Mouse (Mus musculus) liver, postnatal 0 days (tissue): ENCODE measurements at regions not wholly inside any gene's neighbourhood (a gene's known extent, or its start where the extent isn't known, plus 50 kb on each side); places are given as distances from the start of the nearest gene placed in this dataset.
A peak's percentile ranks its signal among the peaks of the same experiment; 100 is the strongest.

Source experiments
- ATAC-seq: fragments of 200-750 bp; cut with Nextera tagmentation; 2 replicates; pipeline ENCODE4 v1.8.0; 2017; ENCODE audit warnings: mild to moderate bottlenecking, moderate library complexity
- DNase-seq: peaks from one replicate; pipeline ENCODE4 v3.0.0-alpha.2; 2016
- H3K27ac ChIP-seq: fragments of 300-500 bp; sonication (generic); 2 replicates; pipeline ENCODE4 v1.5.1; 2014; ENCODE audit warnings: antibody characterized with exemption, moderate library complexity, mild to moderate bottlenecking, low read depth
- H3K27me3 ChIP-seq: fragments of 300-500 bp; sonication (generic); 2 replicates; pipeline ENCODE4 v1.6.1; 2014; ENCODE audit warnings: low read length, control low read depth, mixed read lengths; ENCODE audit not compliant: insufficient read depth
- H3K36me3 ChIP-seq: fragments of 300-500 bp; sonication (generic); replicated peaks from 2 replicates; pipeline ENCODE4 v1.6.1; 2014; ENCODE audit warnings: mild to moderate bottlenecking, control low read depth, low read length, moderate library complexity, mixed read lengths; ENCODE audit not compliant: insufficient read depth
- H3K4me1 ChIP-seq: fragments of 300-500 bp; sonication (generic); 2 replicates; pipeline ENCODE4 v1.6.1; 2014; ENCODE audit warnings: antibody characterized with exemption, mild to moderate bottlenecking, control low read depth; ENCODE audit not compliant: insufficient read depth
- H3K4me2 ChIP-seq: fragments of 300-500 bp; sonication (generic); 2 replicates; pipeline ENCODE4 v1.6.1; 2014; ENCODE audit warnings: low read depth, mild to moderate bottlenecking, low read length, moderate library complexity, mixed read lengths
- H3K4me3 ChIP-seq: fragments of 300-500 bp; sonication (generic); 2 replicates; pipeline ENCODE4 v1.5.1; 2014; ENCODE audit warnings: low read depth, low read length
- H3K9ac ChIP-seq: fragments of 300-500 bp; sonication (generic); replicated peaks from 2 replicates; pipeline ENCODE4 v1.6.1; 2014; ENCODE audit warnings: mild to moderate bottlenecking, moderate library complexity
- H3K9me3 ChIP-seq: fragments of 300-500 bp; sonication (generic); 2 replicates; pipeline ENCODE4 v1.6.1; 2016; ENCODE audit warnings: mild to moderate bottlenecking, control low read depth, low read length, mixed read lengths
- CTCF ChIP-seq: sonication (generic); IDR thresholded peaks from 2 replicates; pipeline ENCODE4 v1.5.1; 2016; ENCODE audit warnings: antibody characterized with exemption, low read depth
- EP300 ChIP-seq: IDR thresholded peaks from 2 replicates; pipeline ENCODE4 v1.6.1; 2016; ENCODE audit warnings: antibody characterized with exemption, low read depth, mild to moderate bottlenecking
- WGBS: fragments of 180-500 bp; shearing (Covaris S2); extraction: QIAGEN DNeasy Blood & Tissue Kit; methylation state at CpG from one replicate; pipeline ENCODE4 v1.1.7; 2014; ENCODE audit not compliant: insufficient replicate concordance; 5-methylcytosine and 5-hydroxymethylcytosine counted together

DNA sequence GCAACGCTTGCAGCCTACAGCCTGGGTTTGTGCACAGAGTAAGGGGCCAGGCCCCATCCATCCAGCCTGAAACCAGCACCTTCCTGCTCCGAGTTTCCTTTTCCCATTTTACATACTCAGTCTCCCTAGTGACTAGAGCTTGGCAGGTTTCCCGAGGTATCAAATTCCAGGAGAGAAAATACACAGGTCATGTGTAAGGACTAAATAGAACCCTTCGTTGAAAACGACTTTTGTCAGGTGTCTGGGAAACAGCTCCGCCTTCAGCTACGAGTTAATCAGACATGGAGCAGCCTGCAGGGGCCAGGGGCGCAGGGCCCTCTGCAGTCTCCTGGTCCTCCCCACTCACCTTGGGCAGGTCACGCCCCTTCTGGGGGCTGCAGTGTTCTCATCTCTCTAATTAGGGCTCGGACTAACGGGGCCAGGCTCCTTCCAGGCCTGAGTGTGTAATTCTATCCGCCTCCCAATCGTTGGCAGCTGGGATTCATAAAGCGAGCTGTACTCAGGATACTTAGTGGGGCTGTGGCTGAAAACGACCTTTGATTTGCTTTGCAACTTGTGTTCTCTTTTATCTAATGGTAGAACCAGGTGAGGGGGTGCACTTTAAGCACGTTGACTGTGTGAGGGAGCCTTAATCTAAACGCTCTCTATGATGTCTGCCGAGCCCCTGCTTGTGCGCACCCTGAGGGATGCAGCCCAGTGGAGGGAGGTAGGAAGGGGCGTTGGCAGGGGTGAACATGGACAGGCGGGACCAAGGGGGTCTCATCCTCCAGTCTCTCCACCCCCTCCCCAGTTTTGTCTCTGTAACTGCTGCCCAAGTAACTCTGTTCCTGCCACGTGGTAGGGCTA lies 147.6 kb upstream of the Mki67 start:
- TF ChIP-seq CTCF = no peak
- no peak for TF ChIP-seq EP300
- DNase-seq (no peak), ATAC-seq (no peak)
- H3K9me3 ChIP-seq = no peaks in the 10 kb centered on the region
- H3K36me3 ChIP-seq = no peaks in the 10 kb centered on the region
- no peak overlapping the region for H3K4me2 ChIP-seq
- H3K4me1 ChIP-seq = no peaks in the 10 kb centered on the region
- no peaks in the 10 kb centered on the region for H3K27me3 ChIP-seq
- no peak overlapping the region for H3K27ac ChIP-seq
- 61% methylated on average over 22 of the region's 22 CpGs for WGBS
- no peak overlapping the region for H3K9ac ChIP-seq
- no peak overlapping the region for H3K4me3 ChIP-seq

DNA sequence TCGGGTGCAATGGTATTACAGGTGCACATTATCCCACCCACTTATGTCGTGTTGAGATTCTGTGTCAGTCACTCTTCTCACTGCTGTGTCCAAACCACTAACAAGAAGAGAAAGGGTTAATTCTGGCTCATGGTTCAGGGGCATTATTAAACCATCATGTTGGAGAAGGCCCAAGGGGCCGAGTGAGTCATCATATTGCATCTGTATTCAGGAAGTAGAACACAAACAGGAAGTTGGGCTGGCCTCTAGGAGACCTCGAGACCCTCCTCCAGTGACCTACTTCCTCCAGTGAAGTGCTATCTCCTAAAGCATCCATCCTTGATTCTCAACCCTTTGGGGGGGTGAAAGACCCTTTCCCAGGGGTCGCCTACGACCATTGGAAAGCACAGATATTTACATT lies 154.8 kb upstream of the Mki67 start:
- H3K4me3 ChIP-seq = no peak overlapping the region
- no peak overlapping the region for H3K9ac ChIP-seq
- TF ChIP-seq EP300 = peak; percentile 37; the same call in 1 of the 2 replicates
- no peak for TF ChIP-seq CTCF
- ATAC-seq (no peak), DNase-seq (no peak)
- H3K27ac ChIP-seq = no peak overlapping the region
- no peaks in the 10 kb centered on the region for H3K27me3 ChIP-seq
- 46% methylated on average over 6 of the region's 6 CpGs for WGBS
- H3K4me2 ChIP-seq = no peak overlapping the region
- H3K36me3 ChIP-seq = no peaks in the 10 kb centered on the region
- no peaks in the 10 kb centered on the region for H3K4me1 ChIP-seq
- H3K9me3 ChIP-seq = no peaks in the 10 kb centered on the region

DNA sequence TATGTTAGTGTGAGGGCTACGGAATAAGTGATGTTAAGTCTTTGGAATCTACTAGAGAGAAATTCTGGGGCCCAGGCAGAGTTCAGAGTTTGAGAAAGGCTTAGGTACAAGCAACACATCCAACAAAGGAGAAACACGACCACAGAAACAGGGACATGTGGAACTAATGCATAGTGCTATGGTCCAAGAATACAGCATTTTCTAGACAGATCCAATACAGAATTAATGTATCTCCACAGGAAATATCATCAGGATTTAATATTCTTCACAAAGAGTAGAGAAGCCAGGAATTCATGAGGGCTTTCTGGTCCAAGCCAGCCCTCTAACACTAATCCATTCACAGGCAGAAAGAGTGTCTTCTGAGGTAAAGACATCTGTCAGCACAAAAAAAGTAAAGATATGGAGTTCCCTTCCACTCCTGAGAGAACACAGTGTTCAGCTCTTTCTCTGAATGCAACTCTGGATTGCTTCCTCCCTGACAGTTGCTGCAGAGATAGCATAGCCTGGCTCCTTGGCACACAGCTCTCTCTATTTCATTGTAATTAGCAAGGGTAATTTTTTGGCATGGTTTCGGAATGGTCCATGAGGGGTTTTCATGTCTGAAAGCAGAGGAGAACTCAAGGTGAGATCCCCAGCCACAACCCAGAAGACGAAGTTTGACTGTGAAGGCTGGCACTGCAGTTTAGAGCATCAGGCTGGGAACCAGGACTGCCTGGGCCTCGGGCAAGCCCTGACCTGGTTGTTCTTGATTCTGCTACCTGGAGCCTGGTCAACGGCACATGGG lies 161.1 kb upstream of the Mki67 start:
- H3K4me2 ChIP-seq = no peak overlapping the region
- no peaks in the 10 kb centered on the region for H3K36me3 ChIP-seq
- no peak overlapping the region for H3K4me3 ChIP-seq
- no peaks in the 10 kb centered on the region for H3K27me3 ChIP-seq
- TF ChIP-seq CTCF = no peak
- TF ChIP-seq EP300 = peak; percentile 71; the same call in 1 of the 2 replicates
- 68% methylated on average over 6 of the region's 6 CpGs for WGBS
- no peak overlapping the region for H3K27ac ChIP-seq
- ATAC-seq (0 out of 2 replicates have a peak, but pooled peaks have one; percentile 27), DNase-seq (no peak)
- no peak overlapping the region for H3K9ac ChIP-seq
- H3K9me3 ChIP-seq = no peaks in the 10 kb centered on the region
- no peaks in the 10 kb centered on the region for H3K4me1 ChIP-seq

DNA sequence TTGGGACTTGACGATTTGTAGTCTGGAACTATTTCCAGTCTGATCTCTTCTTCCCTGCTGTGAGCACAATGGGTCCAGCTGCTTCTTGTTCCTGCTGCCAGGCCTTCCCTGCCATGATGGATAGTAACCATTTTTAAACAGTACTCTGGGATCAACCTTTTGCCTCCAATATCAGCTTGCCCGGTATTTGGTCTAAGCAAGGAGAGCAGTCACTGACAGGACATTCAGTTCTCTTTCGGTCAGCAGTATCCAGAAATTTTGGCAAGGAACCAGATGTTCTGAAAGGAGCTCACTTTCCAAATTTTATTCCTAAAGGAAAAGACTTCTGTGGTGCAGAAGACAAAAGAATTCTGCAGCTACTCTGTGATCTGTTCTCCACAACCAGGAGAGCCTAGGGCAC lies 162.6 kb upstream of the Mki67 start:
- Histone ChIP-seq H3K27me3 (no peaks in the 10 kb centered on the region), H3K36me3 (no peaks in the 10 kb centered on the region), H3K9ac (no peak overlapping the region), H3K9me3 (no peaks in the 10 kb centered on the region), H3K4me2 (no peak overlapping the region), H3K4me1 (no peaks in the 10 kb centered on the region), H3K27ac (no peak overlapping the region), H3K4me3 (no peak overlapping the region)
- 70% methylated on average over 3 of the region's 3 CpGs for WGBS
- no peak for DNase-seq
- no peak for TF ChIP-seq CTCF
- no peak for TF ChIP-seq EP300
- no peak for ATAC-seq

DNA sequence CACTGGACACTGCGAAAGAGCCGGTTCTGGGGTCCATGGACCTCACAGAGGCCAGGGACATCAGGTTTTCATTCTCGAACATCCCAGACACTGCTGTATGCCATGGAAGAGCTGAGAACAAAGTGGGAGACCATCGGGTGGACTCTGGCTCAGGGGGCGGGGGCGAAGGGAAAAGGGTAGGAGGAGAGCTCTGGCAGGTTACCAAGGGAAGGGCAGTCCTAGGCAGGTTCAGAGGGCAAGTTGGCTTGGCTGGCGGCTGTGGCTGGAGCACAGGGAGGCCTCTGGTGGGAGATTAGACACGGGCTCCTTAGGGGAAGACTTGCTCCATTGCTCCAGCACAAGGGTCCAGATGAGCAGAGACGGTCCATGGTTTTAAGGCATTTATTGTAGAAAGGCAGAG lies 164.3 kb upstream of the Mki67 start:
- TF ChIP-seq EP300 = no peak
- no peak for TF ChIP-seq CTCF
- 79% methylated on average over 9 of the region's 9 CpGs for WGBS
- ATAC-seq (no peak), DNase-seq (no peak)
- Histone ChIP-seq H3K36me3 (no peaks in the 10 kb centered on the region), H3K4me3 (no peak overlapping the region), H3K27me3 (no peaks in the 10 kb centered on the region), H3K4me2 (no peak overlapping the region), H3K9ac (no peak overlapping the region), H3K27ac (no peak overlapping the region), H3K9me3 (no peaks in the 10 kb centered on the region), H3K4me1 (no peaks in the 10 kb centered on the region)

DNA sequence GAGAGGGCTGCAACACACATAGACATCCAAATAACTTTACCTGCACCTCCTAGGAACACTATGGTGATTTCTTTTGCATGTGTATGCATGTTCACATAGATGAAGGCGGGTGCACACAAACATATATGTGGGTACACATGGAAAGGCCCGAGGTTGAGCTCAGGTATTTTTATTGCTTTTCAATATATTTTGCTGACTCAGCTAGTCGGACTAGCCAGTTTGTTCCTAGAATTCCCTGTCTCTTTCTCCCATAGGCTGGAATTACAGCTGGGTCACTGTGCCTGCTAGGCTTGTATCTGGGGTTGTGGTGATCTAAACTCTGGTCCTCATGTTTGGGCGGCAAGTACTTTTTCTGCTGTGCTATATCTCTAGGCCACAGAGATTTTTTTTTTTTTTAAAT lies 166.1 kb upstream of the Mki67 start:
- no peaks in the 10 kb centered on the region for H3K4me1 ChIP-seq
- no peaks in the 10 kb centered on the region for H3K9me3 ChIP-seq
- 79% methylated on average over 4 of the region's 4 CpGs for WGBS
- no peaks in the 10 kb centered on the region for H3K27me3 ChIP-seq
- no peak overlapping the region for H3K9ac ChIP-seq
- DNase-seq (no peak), ATAC-seq (no peak)
- no peak for TF ChIP-seq CTCF
- no peak for TF ChIP-seq EP300
- no peak overlapping the region for H3K4me2 ChIP-seq
- H3K36me3 ChIP-seq = no peaks in the 10 kb centered on the region
- no peak overlapping the region for H3K4me3 ChIP-seq
- no peak overlapping the region for H3K27ac ChIP-seq
